Mouse (Mus musculus) G1E (cell line): ENCODE measurements at regions not wholly inside any gene's neighbourhood (a gene's known extent, or its start where the extent isn't known, plus 50 kb on each side); places are given as distances from the start of the nearest gene placed in this dataset.

Experiments used
- ATAC-seq: 2 replicates; pipeline ENCODE4 v1.8.0; 2016; ENCODE audit warnings: mild to moderate bottlenecking; ENCODE audit not compliant: insufficient number of reproducible peaks, poor library complexity, low FRiP score, severe bottlenecking; ENCODE audit errors: extremely low read depth
- DNase-seq: peaks from one replicate; pipeline ENCODE4 v3.0.0; 2012; ENCODE audit warnings: low spot score
- H3K27me3 ChIP-seq: 2 replicates; pipeline ENCODE4 v1.6.1; 2012; ENCODE audit warnings: mild to moderate bottlenecking, low read length, inconsistent platforms; ENCODE audit not compliant: insufficient read depth
- H3K36me3 ChIP-seq: replicated peaks from 2 replicates; pipeline ENCODE3; 2012; ENCODE audit warnings: mild to moderate bottlenecking, inconsistent platforms
- H3K4me1 ChIP-seq: 2 replicates; pipeline ENCODE4 v1.6.1; 2012; ENCODE audit warnings: low read depth, low read length, inconsistent platforms, mixed read lengths; ENCODE audit not compliant: insufficient read depth
- H3K4me3 ChIP-seq: 2 replicates; pipeline ENCODE4 v1.5.1; 2012; ENCODE audit warnings: low read depth, mild to moderate bottlenecking, inconsistent platforms, low read length, moderate library complexity, mixed read lengths
- H3K9me3 ChIP-seq: replicated peaks from 2 replicates; pipeline ENCODE4 v1.6.1; 2012; ENCODE audit warnings: inconsistent platforms
- CTCF ChIP-seq: IDR thresholded peaks from 2 replicates; pipeline ENCODE4 v1.5.1; 2012; ENCODE audit warnings: low read depth, low read length, inconsistent platforms, mixed read lengths
- TAL1 ChIP-seq: conservative IDR thresholded peaks from 2 replicates; pipeline ENCODE4 v1.6.1; 2012; ENCODE audit warnings: low read depth, low read length, inconsistent platforms, mixed read lengths

- no peaks in the 10 kb centered on the region for H3K36me3 ChIP-seq
- DNase-seq (no peak), ATAC-seq (no peak)
- no peaks in the 10 kb centered on the region for H3K9me3 ChIP-seq
- TF ChIP-seq TAL1: no peak
- no peaks in the 10 kb centered on the region for H3K4me1 ChIP-seq
- H3K4me3 ChIP-seq: no peak overlapping the region
- H3K27me3 ChIP-seq: no peaks in the 10 kb centered on the region
Measured at GRCm38 (mm10) chr5:16716391-16716790, 75.2 kb upstream of the Gm28710 start.

GRCm38 (mm10) chr5:16724820-16725219 is 66.8 kb upstream of the Gm28710 start:
- ATAC-seq: no peak
- TF ChIP-seq TAL1 (no peak), CTCF (no peak)
- no peaks in the 10 kb centered on the region for H3K9me3 ChIP-seq
- no peaks in the 10 kb centered on the region for H3K27me3 ChIP-seq
- H3K36me3 ChIP-seq: no peaks in the 10 kb centered on the region
- H3K4me1 ChIP-seq: no peaks in the 10 kb centered on the region
- H3K4me3 ChIP-seq: no peak overlapping the region
- no peak for DNase-seq
